Mouse (Mus musculus): ENCODE data around the gene Tpd52l1.

Tpd52l1 gene

DNA sequence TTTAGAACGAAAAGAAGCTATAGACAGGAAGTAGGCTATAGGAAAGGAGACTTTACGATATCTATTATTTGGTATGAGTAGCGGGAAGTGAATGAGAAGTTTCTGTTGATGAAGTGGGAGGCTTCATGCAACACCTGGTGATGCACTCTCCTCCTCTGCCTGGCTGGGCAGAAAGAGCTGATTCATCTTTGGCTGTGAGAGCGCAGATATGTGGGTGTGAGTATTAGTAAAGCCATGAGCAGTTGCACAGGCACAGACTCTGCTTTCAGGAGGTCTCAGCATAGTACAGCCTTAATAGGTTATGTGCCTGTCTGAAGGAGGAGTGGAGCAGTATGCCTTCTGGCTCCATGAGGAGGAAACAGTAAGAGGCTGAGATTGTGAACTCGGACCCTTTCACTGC lies 109.3 kb downstream of the Tpd52l1 start:
- no peak for DNase-seq

- DNase-seq: no peak
Observed at GRCm38 (mm10) chr10:31331225-31331775, 114.5 kb downstream of the Tpd52l1 start.

- DNase-seq: no peak
Observed at GRCm38 (mm10) chr10:31330286-31330962, 115.3 kb downstream of the Tpd52l1 start.

- no peak for DNase-seq
Observed at GRCm38 (mm10) chr10:31329436-31329835, 116.3 kb downstream of the Tpd52l1 start.

GRCm38 (mm10) chr10:31318491-31318890 lies 127.3 kb downstream of the Tpd52l1 start:
- no peak for DNase-seq

GRCm38 (mm10) chr10:31312865-31313848 lies 132.6 kb downstream of the Tpd52l1 start, which contains the start of gene Hddc2:
Gene Hddc2, plus strand, starts transcription at chr10:31313383.
- DNase-seq: peak; percentile 78

DNA sequence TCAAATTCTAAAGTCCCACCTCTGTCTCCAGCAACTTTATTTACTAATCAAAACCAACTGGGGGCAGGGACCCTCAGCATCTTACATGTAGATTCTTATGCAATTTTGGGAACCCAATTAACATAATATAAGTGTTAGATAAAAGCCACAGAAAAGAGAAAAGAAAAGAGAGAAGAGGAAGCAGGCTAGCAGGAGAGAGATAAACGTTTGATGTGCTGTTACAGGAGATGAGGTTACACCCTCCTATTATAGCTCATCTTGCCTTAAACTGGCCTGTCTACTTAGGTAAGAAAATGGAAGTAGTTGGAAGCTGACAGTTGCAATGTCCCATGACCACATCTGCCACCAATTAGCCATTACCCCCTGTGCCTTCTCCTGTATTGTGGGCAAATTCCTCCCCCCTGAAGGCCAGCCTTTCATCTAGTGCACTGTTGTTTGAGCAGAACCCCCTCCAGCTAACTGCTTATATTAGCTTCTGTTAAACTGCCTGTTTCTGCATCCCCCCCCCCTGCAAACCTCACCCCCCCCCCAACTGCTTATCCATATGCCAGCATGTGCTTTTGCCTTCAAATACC lies 138.6 kb downstream of the Tpd52l1 start:
- DNase-seq: no peak

GRCm38 (mm10) chr10:31303446-31303845 lies 142.3 kb downstream of the Tpd52l1 start:
- DNase-seq: no peak

- DNase-seq: no peak
Observed at GRCm38 (mm10) chr10:31300292-31300691, 145.5 kb downstream of the Tpd52l1 start.

GRCm38 (mm10) chr10:31298921-31299574 lies 146.7 kb downstream of the Tpd52l1 start:
- peak; percentile 39 for DNase-seq

DNA sequence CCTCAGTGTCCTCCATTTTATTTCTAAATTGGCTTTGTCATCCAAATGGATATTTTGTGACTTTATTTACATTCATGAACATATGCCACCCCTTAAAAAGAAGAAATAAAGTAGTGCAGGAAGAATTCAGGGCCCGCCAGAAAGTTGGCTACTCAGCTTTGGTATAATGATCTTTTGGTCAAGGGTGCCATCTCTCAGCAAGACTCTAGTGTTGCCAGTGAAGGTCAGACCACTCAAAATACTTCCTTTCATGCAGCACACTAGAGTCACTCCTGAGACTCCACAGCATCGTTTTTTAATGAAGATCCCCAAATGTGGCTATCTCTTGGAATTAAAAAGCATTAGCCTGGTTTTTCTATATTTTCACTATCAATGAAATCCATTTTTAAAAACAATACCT lies 147.5 kb downstream of the Tpd52l1 start:
- DNase-seq: no peak

DNA sequence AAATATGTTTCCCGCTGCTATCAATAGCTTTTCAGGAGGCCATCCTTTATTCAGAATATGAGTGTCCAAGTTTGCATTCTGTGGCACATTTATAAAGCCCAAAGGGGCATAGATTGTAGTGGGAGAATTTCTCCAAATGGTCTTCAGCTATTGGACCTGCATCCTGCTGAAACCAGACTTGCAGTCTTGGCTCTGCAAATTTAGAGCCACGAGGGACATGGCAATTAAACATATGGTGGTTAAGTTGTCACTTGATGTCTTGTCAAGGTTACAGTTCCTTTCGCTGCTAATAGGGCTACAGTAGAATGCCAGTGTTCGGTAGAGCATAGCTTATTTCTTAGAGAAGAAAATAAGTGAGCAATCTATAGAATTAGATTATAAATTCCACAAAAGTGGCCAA lies 148.7 kb downstream of the Tpd52l1 start:
- no peak for DNase-seq

GRCm38 (mm10) chr10:31296458-31296857 lies 149.3 kb downstream of the Tpd52l1 start:
- DNase-seq: no peak

- DNase-seq: no peak
Observed at GRCm38 (mm10) chr10:31295705-31296104, 150.1 kb downstream of the Tpd52l1 start.

DNA sequence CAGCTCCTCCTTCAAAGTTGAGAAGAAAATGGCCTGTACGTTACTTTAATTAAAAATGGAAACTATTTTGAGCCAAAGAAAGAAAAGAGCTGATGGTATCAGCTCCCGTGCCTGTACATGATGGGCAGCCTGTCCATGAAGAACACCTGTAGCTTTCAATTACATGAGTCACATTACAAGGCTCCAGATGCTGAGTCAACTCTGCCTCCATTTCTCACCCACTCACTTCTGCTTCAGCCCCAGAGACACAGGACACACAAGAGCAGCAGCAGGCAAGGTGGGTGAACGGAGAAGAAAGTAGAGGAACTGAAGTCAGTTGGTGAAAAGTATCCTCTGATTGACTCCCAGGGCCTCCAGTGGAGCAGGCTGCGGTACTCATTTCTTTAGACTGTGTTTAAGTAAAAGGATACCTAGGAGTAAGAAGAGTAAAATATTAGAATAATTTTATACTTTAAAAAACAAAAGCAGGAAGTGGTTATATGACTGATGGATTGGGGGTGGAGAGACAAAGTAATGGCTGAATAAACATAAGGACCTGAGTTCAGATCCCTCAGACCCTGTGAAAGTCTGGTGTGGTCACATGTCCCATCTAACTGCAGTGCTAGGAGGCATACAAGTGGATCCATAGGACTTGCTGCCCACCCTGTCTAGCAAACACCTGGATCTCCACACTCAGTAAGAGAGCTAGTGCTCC lies 156.9 kb downstream of the Tpd52l1 start:
- DNase-seq: no peak

GRCm38 (mm10) chr10:31287787-31288186 lies 158.0 kb downstream of the Tpd52l1 start:
- DNase-seq: no peak
